Mouse (Mus musculus) c-Kit-negative CD71-positive TER-119-positive erythroid progenitor cells, embryonic 14.5 days (primary cell): ENCODE data around the gene Ms4a6b.
"Not testable (repeated sequence)": the region's sequence is repeated elsewhere in the genome, so short reads cannot be mapped to it uniquely, and the experiment has no call there.

ENCODE experiments used
- DNase-seq: peaks from one replicate; pipeline ENCODE4 v3.0.0-alpha.2; 2013; ENCODE audit warnings: low read depth, low spot score

The Ms4a6b gene

GRCm38 (mm10) chr19:11516246-11516645, at the start of gene Ms4a6b:
Gene Ms4a6b (plus strand): TSS chr19:11516512.
- no peak for DNase-seq

- not testable (repeated sequence) for DNase-seq
These were observed 48.0 kb upstream of the Ms4a6b start for GRCm38 (mm10) chr19:11468361-11468760.

GRCm38 (mm10) chr19:11469215-11469614, 47.1 kb upstream of the Ms4a6b start, which contains the start of gene Ms4a6c:
Gene Ms4a6c (plus strand): TSS chr19:11469366.
- not testable (repeated sequence) for DNase-seq

GRCm38 (mm10) chr19:11479714-11480113, 36.6 kb upstream of the Ms4a6b start:
- no peak for DNase-seq

- DNase-seq = no peak
These were observed 33.6 kb upstream of the Ms4a6b start for GRCm38 (mm10) chr19:11482684-11483083.

GRCm38 (mm10) chr19:11483941-11484340, 32.4 kb upstream of the Ms4a6b start:
- no peak for DNase-seq

- no peak for DNase-seq
These were observed 31.9 kb upstream of the Ms4a6b start for GRCm38 (mm10) chr19:11484388-11484787.

- DNase-seq = no peak
These were observed 31.0 kb upstream of the Ms4a6b start for GRCm38 (mm10) chr19:11485266-11485665.

- DNase-seq = no peak
These were observed 30.6 kb upstream of the Ms4a6b start, which contains the start of gene Gm8369 for GRCm38 (mm10) chr19:11485746-11486145. Gene Gm8369 (plus strand): TSS chr19:11485938.

GRCm38 (mm10) chr19:11486599-11486998, 29.7 kb upstream of the Ms4a6b start:
- no peak for DNase-seq

GRCm38 (mm10) chr19:11491406-11492189, 24.7 kb upstream of the Ms4a6b start:
- DNase-seq = no peak

GRCm38 (mm10) chr19:11492671-11493070, 23.6 kb upstream of the Ms4a6b start:
- DNase-seq = no peak

GRCm38 (mm10) chr19:11494519-11494918, 21.8 kb upstream of the Ms4a6b start:
- DNase-seq = no peak

- no peak for DNase-seq
These were observed 20.0 kb upstream of the Ms4a6b start for GRCm38 (mm10) chr19:11496361-11496760.

- DNase-seq = not testable (repeated sequence)
These were observed 19.0 kb upstream of the Ms4a6b start for GRCm38 (mm10) chr19:11497300-11497699.

- DNase-seq = no peak
These were observed 15.5 kb upstream of the Ms4a6b start for GRCm38 (mm10) chr19:11500796-11501195.

- DNase-seq = no peak
These were observed 15.0 kb upstream of the Ms4a6b start for GRCm38 (mm10) chr19:11501326-11501725.

- DNase-seq = no peak
These were observed 11.5 kb upstream of the Ms4a6b start for GRCm38 (mm10) chr19:11504857-11505256.

- DNase-seq = no peak
These were observed 2.9 kb upstream of the Ms4a6b start for GRCm38 (mm10) chr19:11513458-11513857.

- DNase-seq = no peak
These were observed 533 bp downstream of the Ms4a6b start for GRCm38 (mm10) chr19:11516845-11517244.

GRCm38 (mm10) chr19:11517373-11517772, 1.1 kb downstream of the Ms4a6b start:
- DNase-seq = not testable (repeated sequence)

- DNase-seq = not testable (repeated sequence)
These were observed 2.0 kb downstream of the Ms4a6b start for GRCm38 (mm10) chr19:11518356-11518755.

- no peak for DNase-seq
These were observed 3.8 kb downstream of the Ms4a6b start for GRCm38 (mm10) chr19:11520146-11520545.
